Mouse (Mus musculus) embryonic facial prominence, embryonic 11.5 days (tissue): ENCODE measurements around the gene Cmip. TPM values are rescaled to one million over a fixed set of nuclear protein-coding genes. Genes with fewer than 3 reads are reported as not detected.

Experiments used
- ATAC-seq: fragments of 200-750 bp; cut with Nextera tagmentation; replicated peaks from 2 replicates; pipeline ENCODE4 v1.8.0; 2017; ENCODE audit warnings: low read depth; ENCODE audit not compliant: insufficient number of reproducible peaks, low FRiP score, low TSS enrichment
- DNase-seq: peaks from one replicate; pipeline ENCODE4 v3.0.0-alpha.2; 2015; ENCODE audit warnings: low spot score
- H3K27ac ChIP-seq: fragments of 300-500 bp; sonication (generic); replicated peaks from 2 replicates; pipeline ENCODE4 v1.5.1; 2014; ENCODE audit warnings: mild to moderate bottlenecking, low read depth, low read length, control low read depth
- H3K27me3 ChIP-seq: fragments of 300-500 bp; sonication (generic); 2 replicates; pipeline ENCODE4 v1.6.1; 2014; ENCODE audit warnings: mild to moderate bottlenecking, low read length, moderate library complexity, mixed read lengths; ENCODE audit not compliant: control insufficient read depth, insufficient read depth
- H3K36me3 ChIP-seq: fragments of 300-500 bp; sonication (generic); replicated peaks from 2 replicates; pipeline ENCODE4 v1.6.1; 2014; ENCODE audit warnings: low read depth, mild to moderate bottlenecking, low read length, moderate library complexity, mixed read lengths; ENCODE audit not compliant: control insufficient read depth, insufficient read depth
- H3K4me1 ChIP-seq: fragments of 300-500 bp; sonication (generic); 2 replicates; pipeline ENCODE4 v1.6.1; 2014; ENCODE audit warnings: low read length, mixed read lengths; ENCODE audit not compliant: control insufficient read depth, insufficient read depth
- H3K4me2 ChIP-seq: fragments of 300-500 bp; sonication (generic); 2 replicates; pipeline ENCODE4 v1.6.1; 2014; ENCODE audit warnings: low read depth, mild to moderate bottlenecking, control low read depth, low read length, moderate library complexity
- H3K4me3 ChIP-seq: fragments of 300-500 bp; sonication (generic); 2 replicates; pipeline ENCODE4 v1.5.1; 2014; ENCODE audit warnings: low read depth, low read length, control low read depth
- H3K9ac ChIP-seq: fragments of 300-500 bp; sonication (generic); replicated peaks from 2 replicates; pipeline ENCODE4 v1.6.1; 2014; ENCODE audit warnings: mild to moderate bottlenecking, control low read depth, low read length
- H3K9me3 ChIP-seq: fragments of 300-500 bp; sonication (generic); replicated peaks from 2 replicates; pipeline ENCODE4 v1.6.1; 2016; ENCODE audit warnings: mild to moderate bottlenecking, low read length, inconsistent platforms, mixed read lengths; ENCODE audit not compliant: control insufficient read depth
- WGBS: fragments of 180-500 bp; shearing (Covaris S2); extraction: QIAGEN DNeasy Blood & Tissue Kit; methylation state at CpG from one replicate; pipeline ENCODE4 v1.1.7; 2014; 5-methylcytosine and 5-hydroxymethylcytosine counted together
- polyA plus RNA-seq: library from polyadenylated mRNA; unstranded; fragments of >200 nt; fragmentation: Nextera tagmentation; extraction: Ambion mirVana; gene quantifications from 2 replicates; pipeline ENCODE4 v1.2.1, GENCODE M21; 2014

The Cmip gene
- polyA plus RNA-seq, 1 experiment from 2014 or later: 20.4 TPM

DNA sequence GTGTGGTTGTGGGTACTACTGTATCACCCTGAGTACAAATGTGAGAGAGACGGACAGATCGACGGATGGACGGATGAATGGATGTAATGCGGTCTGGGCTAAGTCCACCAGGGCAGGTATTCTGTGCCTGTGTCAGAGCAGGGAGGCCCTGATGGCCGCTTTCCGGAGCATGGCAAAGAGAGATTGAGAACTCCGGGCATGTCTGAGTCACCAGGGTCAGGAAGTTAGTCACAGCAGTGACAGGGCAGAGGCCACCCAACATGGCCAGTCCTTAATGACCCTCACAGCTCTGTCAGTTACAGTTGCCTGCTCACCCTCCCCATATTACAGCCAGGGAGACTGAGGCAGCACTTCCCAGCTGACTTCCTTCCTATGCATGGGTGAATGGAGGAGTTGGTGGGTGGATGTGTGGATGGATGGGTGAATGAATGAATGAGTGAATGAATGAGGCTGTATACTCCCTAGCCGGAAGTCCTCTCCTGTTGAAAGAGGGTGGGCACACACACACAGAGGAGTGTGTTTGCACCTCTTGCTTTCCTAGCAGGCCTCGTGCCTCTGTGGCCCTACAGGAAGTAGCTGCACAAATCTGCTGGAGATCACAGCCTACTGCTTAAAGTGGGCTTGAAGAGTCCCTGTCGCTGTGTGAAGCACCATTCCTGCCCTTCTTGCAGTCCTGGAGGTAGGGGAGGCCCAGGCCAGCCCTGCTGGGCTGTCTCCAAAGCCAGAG, 10.7 kb downstream of the Cmip start:
- no peaks in the 10 kb centered on the region for H3K9me3 ChIP-seq
- DNase-seq (no peak), ATAC-seq (no peak)
- no peak overlapping the region for H3K27ac ChIP-seq
- no peaks in the 10 kb centered on the region for H3K36me3 ChIP-seq
- no peak overlapping the region for H3K4me3 ChIP-seq
- H3K9ac ChIP-seq: no peak overlapping the region
- no peak overlapping the region for H3K4me2 ChIP-seq
- no peaks in the 10 kb centered on the region for H3K4me1 ChIP-seq
- WGBS: 82% methylated on average over 11 of the region's 11 CpGs
- H3K27me3 ChIP-seq: no peaks in the 10 kb centered on the region

DNA sequence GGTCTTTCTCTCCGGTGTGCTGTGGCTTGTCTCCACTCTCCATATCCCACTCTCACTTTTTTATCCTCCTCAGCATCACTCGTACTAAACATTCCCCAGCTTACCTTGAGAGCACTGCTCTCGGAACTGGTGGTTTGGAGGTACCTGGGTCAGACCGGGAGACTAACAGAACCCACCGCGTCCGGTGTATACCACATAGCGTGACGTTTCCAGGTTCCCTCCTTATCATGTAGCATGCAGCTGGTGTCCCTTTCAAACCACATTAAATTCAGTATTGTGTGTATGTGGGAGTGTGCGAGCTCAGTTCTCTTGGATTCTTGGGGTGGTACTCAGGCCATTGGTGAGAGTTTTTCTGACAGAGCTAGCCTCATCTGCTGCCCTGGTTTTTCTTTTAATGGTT, 21.4 kb downstream of the Cmip start:
- 0 out of 2 replicates have a peak overlapping the region, but pooled peaks have one; percentile 8 for H3K27ac ChIP-seq
- no peaks in the 10 kb centered on the region for H3K9me3 ChIP-seq
- peaks cover 3% of the 10 kb centered on the region; the same call in 1 of the 2 replicates for H3K4me1 ChIP-seq
- 90% methylated on average over 10 of the region's 10 CpGs for WGBS
- H3K4me2 ChIP-seq: no peak overlapping the region
- no peak for DNase-seq
- H3K27me3 ChIP-seq: no peaks in the 10 kb centered on the region
- no peak overlapping the region for H3K4me3 ChIP-seq
- no peak for ATAC-seq
- no peaks in the 10 kb centered on the region for H3K36me3 ChIP-seq
- no peak overlapping the region for H3K9ac ChIP-seq

DNA sequence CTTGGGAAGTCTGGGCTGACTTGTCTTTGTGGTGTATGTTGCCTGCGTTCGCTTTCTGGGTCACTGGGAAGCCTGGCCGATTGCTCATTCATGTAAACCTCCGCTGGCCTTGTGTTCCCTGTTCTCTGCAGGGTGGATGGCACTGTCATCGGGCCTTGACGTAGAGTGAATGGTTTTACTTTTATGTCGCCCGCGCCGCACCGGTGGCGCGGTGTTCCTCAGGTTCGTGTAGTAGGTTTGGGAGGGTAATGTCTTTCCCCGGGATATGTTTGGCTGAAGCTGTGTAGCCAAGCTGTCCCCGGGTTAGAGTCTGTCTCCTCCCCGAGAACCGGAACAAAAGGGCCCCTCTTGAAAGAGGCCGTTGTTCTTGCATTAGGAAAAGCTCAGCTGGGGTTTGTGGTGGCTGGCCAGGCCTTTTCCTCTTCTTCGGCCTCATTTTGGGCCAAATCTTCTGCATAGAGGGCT, 21.8 kb downstream of the Cmip start:
- Histone ChIP-seq H3K27me3 (no peaks in the 10 kb centered on the region), H3K9me3 (no peaks in the 10 kb centered on the region), H3K4me1 (peaks cover 3% of the 10 kb centered on the region; the same call in 1 of the 2 replicates), H3K9ac (no peak overlapping the region; the same call in 1 of the 2 replicates), H3K36me3 (no peaks in the 10 kb centered on the region), H3K4me3 (no peak overlapping the region), H3K4me2 (peak overlapping the region; percentile 4; the same call in 1 of the 2 replicates), H3K27ac (0 out of 2 replicates have a peak overlapping the region, but pooled peaks have one; percentile 8)
- ATAC-seq: no peak
- WGBS: 28% methylated on average over 20 of the region's 20 CpGs
- DNase-seq: no peak

DNA sequence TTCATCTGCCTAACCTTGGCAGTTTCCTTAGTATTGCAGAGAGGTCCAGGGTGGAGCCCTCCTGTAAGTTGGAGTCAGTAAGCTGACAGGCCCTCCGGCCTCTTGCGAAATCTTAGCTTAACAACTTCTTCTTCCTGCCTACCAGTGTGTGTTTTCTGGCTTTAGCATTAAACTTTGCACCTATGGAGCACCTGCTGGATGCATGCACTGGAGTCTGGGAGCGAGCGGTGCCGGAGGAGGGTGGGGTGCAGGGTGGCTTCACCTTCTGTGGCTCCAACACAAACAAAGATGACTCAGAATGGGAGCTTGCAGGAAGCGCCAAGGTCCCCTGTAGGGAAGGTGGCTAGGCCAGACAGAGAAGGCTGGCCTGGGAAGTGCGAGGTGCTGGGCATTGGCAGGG, 23.6 kb downstream of the Cmip start:
- no peak overlapping the region for H3K27ac ChIP-seq
- H3K4me2 ChIP-seq: no peak overlapping the region
- H3K36me3 ChIP-seq: no peaks in the 10 kb centered on the region
- H3K4me3 ChIP-seq: no peak overlapping the region
- no peak for ATAC-seq
- H3K4me1 ChIP-seq: peaks cover 3% of the 10 kb centered on the region; the same call in 1 of the 2 replicates
- 90% methylated on average over 7 of the region's 7 CpGs for WGBS
- H3K9ac ChIP-seq: no peak overlapping the region
- H3K9me3 ChIP-seq: no peaks in the 10 kb centered on the region
- H3K27me3 ChIP-seq: no peaks in the 10 kb centered on the region
- no peak for DNase-seq

- WGBS: 92% methylated on average over 10 of the region's 10 CpGs
- no peak for ATAC-seq
Measured at GRCm38 (mm10) chr8:117281676-117282075, 24.8 kb downstream of the Cmip start.

GRCm38 (mm10) chr8:117282141-117282950, 25.5 kb downstream of the Cmip start:
- no peak overlapping the region for H3K27ac ChIP-seq
- H3K36me3 ChIP-seq: no peaks in the 10 kb centered on the region
- ATAC-seq (no peak), DNase-seq (no peak)
- no peak overlapping the region for H3K9ac ChIP-seq
- no peak overlapping the region for H3K4me2 ChIP-seq
- no peaks in the 10 kb centered on the region for H3K9me3 ChIP-seq
- H3K4me1 ChIP-seq: peaks cover 3% of the 10 kb centered on the region; the same call in 1 of the 2 replicates
- H3K27me3 ChIP-seq: no peaks in the 10 kb centered on the region
- H3K4me3 ChIP-seq: no peak overlapping the region
- WGBS: 59% methylated on average over 17 of the region's 17 CpGs

More at GRCm38 (mm10) chr8:117281676-117282075, 24.8 kb downstream of the Cmip start:
- no peak overlapping the region for H3K4me3 ChIP-seq
- H3K4me1 ChIP-seq: peaks cover 3% of the 10 kb centered on the region; the same call in 1 of the 2 replicates
- no peak overlapping the region for H3K27ac ChIP-seq
- DNase-seq: no peak
- no peaks in the 10 kb centered on the region for H3K27me3 ChIP-seq
- no peaks in the 10 kb centered on the region for H3K9me3 ChIP-seq
- no peaks in the 10 kb centered on the region for H3K36me3 ChIP-seq
- H3K9ac ChIP-seq: no peak overlapping the region
- H3K4me2 ChIP-seq: no peak overlapping the region

DNA sequence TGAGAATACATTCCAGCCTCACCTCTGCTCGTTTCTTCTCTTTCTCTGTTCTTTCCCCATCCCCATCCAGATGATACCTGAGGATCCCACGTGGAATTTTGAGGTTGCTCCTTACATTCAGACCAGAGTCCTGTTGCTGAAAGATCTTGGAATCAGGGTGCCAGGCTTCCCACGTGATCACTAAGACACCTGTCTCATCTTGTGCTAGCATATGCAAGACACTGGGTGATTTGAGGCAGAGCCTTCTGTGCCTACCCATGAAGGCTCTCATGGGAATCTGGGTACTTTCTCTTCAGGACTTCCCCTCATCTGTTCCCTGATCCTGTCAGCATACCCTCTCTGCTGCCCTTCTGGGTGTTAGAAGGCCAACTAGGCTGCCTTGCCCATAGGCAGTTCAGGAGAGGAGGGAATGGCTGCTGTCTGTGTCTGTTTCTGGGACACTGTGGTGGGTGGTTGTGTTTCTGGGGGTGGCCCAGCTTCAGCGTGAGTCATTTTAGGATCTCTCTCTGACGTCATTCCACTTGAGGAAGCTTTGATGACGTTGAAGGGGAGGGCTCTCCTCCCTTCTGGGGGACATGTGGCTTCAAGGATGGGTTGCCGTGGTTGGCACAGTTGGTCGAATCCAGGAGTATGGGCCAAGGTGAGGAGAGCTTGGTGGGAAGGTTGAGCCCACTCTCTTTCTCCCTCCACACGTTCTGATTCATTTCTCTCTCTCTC, 28.1 kb downstream of the Cmip start:
- no peak overlapping the region for H3K27ac ChIP-seq
- H3K9me3 ChIP-seq: no peaks in the 10 kb centered on the region
- no peak for ATAC-seq
- no peaks in the 10 kb centered on the region for H3K27me3 ChIP-seq
- no peak overlapping the region for H3K9ac ChIP-seq
- no peak overlapping the region for H3K4me3 ChIP-seq
- H3K4me1 ChIP-seq: peaks cover 3% of the 10 kb centered on the region; the same call in 1 of the 2 replicates
- 91% methylated on average over 9 of the region's 9 CpGs for WGBS
- no peak overlapping the region for H3K4me2 ChIP-seq
- no peaks in the 10 kb centered on the region for H3K36me3 ChIP-seq
- DNase-seq: no peak
